Mouse (Mus musculus): ENCODE measurements around the gene B9d2.
A peak's percentile ranks its signal among the peaks of the same experiment; 100 is the strongest.

Gene B9d2

GRCm38 (mm10) chr7:25680514-25681258, at the start of gene B9d2:
B9d2 (plus strand) TSS chr7:25680780.
- peak; percentile 98 for DNase-seq

GRCm38 (mm10) chr7:25632679-25633078, 47.9 kb upstream of the B9d2 start:
- DNase-seq = no peak

GRCm38 (mm10) chr7:25636373-25636772, 44.2 kb upstream of the B9d2 start:
- DNase-seq = no peak

- no peak for DNase-seq
Measured at GRCm38 (mm10) chr7:25637099-25637498, 43.5 kb upstream of the B9d2 start.

GRCm38 (mm10) chr7:25639754-25640153, 40.8 kb upstream of the B9d2 start:
- no peak for DNase-seq

- DNase-seq = no peak
Measured at GRCm38 (mm10) chr7:25644136-25644535, 36.4 kb upstream of the B9d2 start.

GRCm38 (mm10) chr7:25644631-25645030, 35.9 kb upstream of the B9d2 start:
- no peak for DNase-seq

- DNase-seq = no peak
Measured at GRCm38 (mm10) chr7:25645074-25645473, 35.5 kb upstream of the B9d2 start.

GRCm38 (mm10) chr7:25647574-25648123, 32.9 kb upstream of the B9d2 start:
- DNase-seq = no peak

- DNase-seq = no peak
Measured at GRCm38 (mm10) chr7:25649839-25650238, 30.7 kb upstream of the B9d2 start.

- no peak for DNase-seq
Measured at GRCm38 (mm10) chr7:25651281-25651680, 29.3 kb upstream of the B9d2 start.

- no peak for DNase-seq
Measured at GRCm38 (mm10) chr7:25652244-25652759, 28.3 kb upstream of the B9d2 start.

GRCm38 (mm10) chr7:25655601-25656428, 24.8 kb upstream of the B9d2 start:
- no peak for DNase-seq

- no peak for DNase-seq
Measured at GRCm38 (mm10) chr7:25657785-25658184, 22.8 kb upstream of the B9d2 start.

GRCm38 (mm10) chr7:25658657-25659472, 21.7 kb upstream of the B9d2 start, which contains the start of the genes Bckdha and Exosc5:
Bckdha (minus strand) TSS chr7:25658981.
Exosc5 (plus strand) TSS chr7:25659164.
- peak; percentile 99 for DNase-seq

- no peak for DNase-seq
Measured at GRCm38 (mm10) chr7:25666381-25666780, 14.2 kb upstream of the B9d2 start.

GRCm38 (mm10) chr7:25669158-25669557, 11.4 kb upstream of the B9d2 start:
- no peak for DNase-seq

- no peak for DNase-seq
Measured at GRCm38 (mm10) chr7:25669631-25670030, 10.9 kb upstream of the B9d2 start.

- DNase-seq = no peak
Measured at GRCm38 (mm10) chr7:25670096-25670495, 10.5 kb upstream of the B9d2 start.

- no peak for DNase-seq
Measured at GRCm38 (mm10) chr7:25671686-25672085, 8.9 kb upstream of the B9d2 start.

GRCm38 (mm10) chr7:25672442-25672841, 8.1 kb upstream of the B9d2 start:
- DNase-seq = no peak

- DNase-seq = no peak
Measured at GRCm38 (mm10) chr7:25674297-25674696, 6.3 kb upstream of the B9d2 start.
